Mouse (Mus musculus) frontal cortex, adult 2 months (tissue): ENCODE measurements around the gene Lonp1. TPM values are rescaled to one million over a fixed set of nuclear protein-coding genes. Genes with fewer than 3 reads are reported as not detected.
"Not testable (repeated sequence)": the region's sequence is repeated elsewhere in the genome, so short reads cannot be mapped to it uniquely, and the experiment has no call there.

Experiments
- DNase-seq, 2 experiments: peaks; one replicate each; pipeline ENCODE4 v3.0.0; 2022; ENCODE audit warnings: low spot score in 1 of 2; ENCODE audit errors: extremely low spot score in 1 of 2
- polyA plus RNA-seq: library from polyadenylated mRNA; depleted of rRNA; stranded (reverse); fragments of >200 nt; gene quantifications from 2 replicates; pipeline ENCODE4 v1.2.3, GENCODE M21; 2012

Lonp1 gene
- polyA plus RNA-seq, 1 experiment, result 86.2 TPM

- DNase-seq, result no peak
Measured at GRCm38 (mm10) chr17:56626260-56626659, 427 bp downstream of the Lonp1 start.

- DNase-seq, result no peak
Measured at GRCm38 (mm10) chr17:56625495-56625894, 1.2 kb downstream of the Lonp1 start.

GRCm38 (mm10) chr17:56617628-56618027 is 9.1 kb downstream of the Lonp1 start:
- DNase-seq, result no peak

GRCm38 (mm10) chr17:56616725-56617124 is 10.0 kb downstream of the Lonp1 start:
- DNase-seq, result no peak

GRCm38 (mm10) chr17:56615792-56616191 is 10.9 kb downstream of the Lonp1 start:
- DNase-seq, result no peak

DNA sequence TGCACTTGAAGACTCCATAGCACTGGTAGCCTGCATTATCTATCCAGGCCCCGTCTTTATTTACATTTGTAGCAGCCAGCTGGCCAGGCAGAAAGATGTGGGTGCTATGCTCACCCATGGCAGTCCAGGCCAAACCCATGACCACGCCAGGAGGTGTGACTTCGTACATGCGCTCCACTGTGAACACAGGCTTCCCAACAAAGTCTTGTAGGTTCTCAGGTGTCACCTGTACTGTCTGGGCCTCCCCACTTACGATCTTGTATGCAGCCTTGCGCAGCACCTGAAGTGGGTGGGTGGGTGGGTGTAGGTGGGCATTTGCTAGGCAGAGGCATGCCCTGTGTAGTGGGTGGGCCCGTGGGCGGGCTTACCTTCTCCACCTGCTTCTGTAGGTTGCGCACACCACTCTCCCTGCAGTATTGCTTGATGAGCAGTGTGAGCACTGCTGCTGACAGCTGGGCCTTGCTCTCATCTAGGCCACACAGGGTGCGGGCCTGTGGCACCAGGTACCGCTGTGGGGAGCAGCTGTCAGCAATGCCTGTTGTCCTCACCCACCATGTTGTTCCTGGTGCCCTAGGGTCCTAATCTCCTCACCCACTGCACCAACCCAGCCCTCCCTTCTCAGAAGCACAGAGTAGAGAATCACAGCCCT is 11.4 kb downstream of the Lonp1 start:
- no peak for DNase-seq

DNA sequence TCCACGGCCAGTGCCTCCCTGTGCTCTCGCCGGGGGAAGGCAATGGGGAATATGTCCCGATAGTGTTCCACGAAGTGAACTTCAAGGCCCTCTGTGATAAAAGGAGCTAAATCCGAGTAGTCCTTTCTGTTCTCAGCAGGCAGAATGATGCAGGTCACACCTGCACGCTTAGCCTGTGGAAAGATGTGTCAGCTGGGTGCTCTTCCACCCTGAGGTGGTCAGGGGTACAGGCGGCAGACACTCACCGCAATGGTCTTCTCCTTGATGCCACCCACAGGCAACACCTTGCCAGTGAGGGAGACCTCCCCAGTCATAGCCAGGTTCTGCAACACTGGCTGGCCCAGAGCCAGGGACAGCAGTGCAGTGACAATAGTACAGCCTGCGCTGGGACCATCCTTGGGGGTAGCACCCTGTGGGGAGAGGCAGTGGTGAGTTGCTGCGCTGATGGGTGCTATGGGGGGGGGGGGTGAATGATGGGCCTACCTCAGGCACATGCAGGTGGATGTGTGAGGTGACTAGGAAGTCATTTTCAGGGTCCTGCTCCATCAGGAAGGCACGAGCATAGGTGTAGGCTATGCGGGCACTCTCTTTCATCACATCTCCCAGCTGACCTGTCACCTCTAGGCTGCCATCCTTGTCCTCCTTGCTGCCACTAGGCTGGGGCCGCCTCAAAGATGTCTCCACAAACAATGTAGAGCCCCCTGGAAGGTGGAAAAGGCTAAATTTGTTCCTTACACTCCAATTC is 12.1 kb downstream of the Lonp1 start:
- DNase-seq, result no peak

- DNase-seq, result not testable (repeated sequence)
Measured at GRCm38 (mm10) chr17:56613893-56614292, 12.8 kb downstream of the Lonp1 start.

- DNase-seq, result peak; percentile 90 to 99
Measured at GRCm38 (mm10) chr17:56613236-56613844, 13.3 kb downstream of the Lonp1 start, which contains the start of gene Rpl36. Gene Rpl36 (plus strand): TSS chr17:56613416.

GRCm38 (mm10) chr17:56612565-56612939 is 14.1 kb downstream of the Lonp1 start:
- DNase-seq, result not testable (repeated sequence)

- DNase-seq, result no peak
Measured at GRCm38 (mm10) chr17:56611861-56612564, 14.7 kb downstream of the Lonp1 start.

- DNase-seq, result no peak
Measured at GRCm38 (mm10) chr17:56611323-56611722, 15.4 kb downstream of the Lonp1 start.

DNA sequence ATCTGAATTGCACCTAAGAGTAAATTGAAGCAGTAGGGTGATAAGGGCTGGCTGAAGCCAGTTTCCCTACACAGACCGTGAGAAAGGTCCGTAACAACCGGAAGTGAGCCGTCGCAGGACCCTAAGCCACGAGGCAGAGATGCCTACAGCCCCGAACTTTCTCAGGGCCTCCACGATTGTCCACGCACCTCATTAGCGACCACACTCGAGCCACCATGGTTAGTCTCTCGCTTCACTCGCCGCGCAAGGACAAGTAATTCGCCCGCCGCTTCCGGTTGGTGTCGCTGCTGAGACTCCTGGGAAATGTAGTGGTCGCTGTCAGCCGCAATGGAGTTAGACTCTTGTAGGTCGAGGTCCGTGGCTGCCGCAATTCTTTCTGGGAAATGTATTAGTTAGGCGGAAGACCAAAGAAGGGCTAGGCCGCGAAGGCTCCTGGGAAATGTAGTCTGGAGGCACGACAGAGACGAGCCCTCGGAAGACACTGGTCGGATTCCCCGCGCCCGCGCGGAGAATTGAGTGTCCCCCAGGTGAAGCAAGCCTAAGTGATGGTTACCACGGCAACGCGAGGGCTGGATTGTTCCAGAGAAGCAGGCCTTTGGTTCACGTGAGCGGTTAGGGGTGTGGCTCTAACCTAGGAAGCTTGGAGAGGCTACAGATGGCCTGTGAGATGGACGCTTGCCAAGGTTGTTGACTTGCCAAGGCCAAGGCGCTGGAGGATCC is 17.1 kb downstream of the Lonp1 start, which contains the start of gene 2410015M20Rik:
Gene 2410015M20Rik (minus strand): TSS at position 320 of the 720 bp plus-strand sequence.
- DNase-seq, result peak; percentile 98

DNA sequence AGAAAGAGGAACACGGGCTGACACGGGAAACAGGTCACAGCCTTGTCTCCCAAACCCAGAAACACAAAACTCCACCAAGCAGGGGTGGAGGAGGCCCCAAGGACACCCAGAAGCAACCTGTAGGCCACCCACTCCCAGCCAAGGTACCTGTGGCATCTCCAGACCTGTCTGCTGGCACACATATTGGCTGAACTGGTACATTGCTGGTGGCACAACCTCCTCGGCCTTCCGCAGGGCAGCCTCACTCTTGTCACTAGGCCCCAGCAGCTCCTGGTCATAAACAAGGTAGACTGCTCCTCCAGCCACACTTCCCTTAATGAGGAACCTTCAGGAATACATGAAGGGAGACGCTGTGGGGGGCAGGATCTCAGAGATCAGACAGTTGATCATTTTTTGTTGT is 18.0 kb downstream of the Lonp1 start:
- no peak for DNase-seq

DNA sequence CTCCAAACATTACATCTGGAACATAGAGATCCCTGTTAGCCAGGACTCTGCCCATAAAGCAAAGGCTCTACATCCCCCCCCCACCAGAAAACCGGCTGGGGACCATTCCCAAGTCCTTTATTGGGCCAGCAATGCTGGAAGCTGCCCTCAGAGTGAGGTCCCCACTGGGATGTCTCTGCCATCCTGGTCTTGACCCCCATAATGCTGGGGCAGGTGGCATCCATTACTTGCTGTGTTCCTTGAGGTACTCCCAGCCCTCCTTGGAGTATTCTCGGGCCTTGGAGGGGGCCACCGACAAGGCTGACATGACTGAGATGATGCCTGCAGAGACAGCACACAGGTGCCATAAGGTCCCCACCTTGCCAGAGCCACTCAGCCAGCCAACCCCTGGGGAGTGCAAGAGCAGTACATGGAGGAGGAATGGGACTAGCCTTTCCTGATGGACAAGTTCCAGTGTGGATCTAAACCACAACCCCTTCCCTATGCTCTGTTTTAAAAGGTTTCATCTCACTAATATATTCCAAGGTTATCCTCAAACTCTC is 19.1 kb downstream of the Lonp1 start:
- DNase-seq, result no peak

GRCm38 (mm10) chr17:56605431-56605830 is 21.3 kb downstream of the Lonp1 start:
- DNase-seq, result no peak

DNA sequence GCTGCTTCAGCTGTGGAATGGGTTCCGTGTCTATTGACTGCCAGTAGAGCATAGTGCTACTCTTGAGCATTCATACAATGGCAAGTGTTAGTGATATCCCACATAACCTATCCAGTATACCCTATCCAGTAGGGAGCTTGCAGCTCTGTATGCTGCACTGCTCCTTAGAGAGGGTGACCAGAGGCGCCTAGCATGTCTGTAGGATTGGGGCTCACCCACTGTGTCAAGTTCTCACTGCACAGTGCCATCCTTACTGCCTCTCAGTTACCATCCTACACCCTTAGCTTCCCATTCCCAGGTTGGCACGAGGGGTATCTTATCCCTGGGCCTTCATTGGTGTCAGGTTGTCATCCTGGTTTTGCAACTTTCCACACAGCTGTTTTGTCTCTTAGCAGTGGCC is 22.3 kb downstream of the Lonp1 start:
- no peak for DNase-seq

DNA sequence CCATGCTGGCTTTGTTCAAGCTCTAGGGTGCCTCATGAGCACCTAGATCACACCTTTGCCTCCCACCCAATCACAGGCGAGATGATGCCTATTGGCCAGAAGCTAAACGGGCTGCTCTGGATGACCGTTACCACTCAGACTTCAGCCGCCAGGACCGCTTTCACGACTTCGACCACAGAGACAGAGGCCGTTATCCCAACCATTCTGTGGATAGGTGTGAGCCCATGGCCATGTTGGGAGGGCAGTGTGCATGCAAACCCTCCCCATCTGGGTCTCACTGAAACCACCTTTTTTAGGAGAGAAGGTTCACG is 22.7 kb downstream of the Lonp1 start:
- no peak for DNase-seq

GRCm38 (mm10) chr17:56603186-56604069 is 23.3 kb downstream of the Lonp1 start:
- DNase-seq, result no peak
